Comparison of ENCODE assay signal across 19 mouse cellular contexts in genomic region chr17:70690174-70690573, GRCm38 (mm10).
DNase-seq lines count a peak whose midpoint lies in the region; TF ChIP-seq lines count a peak whose summit lies in the region.
"Had no signal": no experiment of that assay in that cellular context is flagged by ENCODE, and none has a peak within 500 bp of the region (broad histone marks: within the 10 kb centered on the region; RNA-seq: fewer than 3 reads in every experiment).

No protein-coding gene starts in this region.

- H3K4me1 ChIP-seq in cortical plate, adult 2 months (ENCODE audit: control insufficient read depth, insufficient read depth, low read length), result peaks cover 4% of the 10 kb centered on the region; the same call in 1 of the 2 replicates
- H3K4me1 ChIP-seq: forebrain, embryonic 10.5 days; forebrain, embryonic 13.5 days; hindbrain, embryonic 12.5 days; hindbrain, embryonic 15.5 days had no signal

- H3K27ac ChIP-seq in layer of hippocampus, adult 2 months, result peak overlapping the region; percentile 52; the same call in 1 of the 2 replicates
- H3K27ac ChIP-seq in cortical plate, adult 2 months (ENCODE audit: insufficient read depth, low read length), result peak overlapping the region; percentile 42; the same call in 1 of the 2 replicates
- H3K27ac ChIP-seq in gastrocnemius, adult 2 months, result no peak overlapping the region
- H3K27ac ChIP-seq: forebrain, embryonic 10.5 days; forebrain, embryonic 13.5 days; heart, adult 2 months; hindbrain, embryonic 12.5 days; hindbrain, embryonic 15.5 days had no signal

- no peak for DNase-seq in layer of hippocampus, adult 2 months (ENCODE audit: low spot score in 2 of 2)
- no peak for DNase-seq in layer of hippocampus, postnatal 10 days (ENCODE audit: low spot score in 2 of 2)
- peak; percentile 75 for DNase-seq in MN1 (ENCODE audit: low spot score)
- no peak for DNase-seq in spleen, postnatal 14 days (ENCODE audit: low spot score in 2 of 2)
- no peak for DNase-seq in gastrocnemius, adult 2 months
- DNase-seq: adrenal gland, adult 2 months; adrenal gland, postnatal 14 days; cerebellum, adult 11-12 months; cerebellum, adult 8-10 months; cerebellum, postnatal 10 days; cerebellum, postnatal 36 days; gastrocnemius, postnatal 10 days; gastrocnemius, postnatal 36 days; heart, adult 2 months had no signal

- no peak overlapping the region for H3K4me3 ChIP-seq in layer of hippocampus, adult 2 months
- no peak overlapping the region for H3K4me3 ChIP-seq in cortical plate, adult 2 months (ENCODE audit: insufficient read depth, low read length)
- H3K4me3 ChIP-seq in gastrocnemius, adult 2 months, result no peak overlapping the region
- H3K4me3 ChIP-seq: forebrain, embryonic 10.5 days; forebrain, embryonic 13.5 days; heart, adult 2 months; hindbrain, embryonic 12.5 days; hindbrain, embryonic 15.5 days had no signal

- intact Hi-C loops in gastrocnemius, adult 2 months (cut with DNase I), result no loop called here

- no peak for TF ChIP-seq POLR2A in cortical plate, adult 2 months (IDR thresholded peaks at IDR 0.05; ENCODE audit: extremely low read depth, insufficient read depth, low read length)

- no peak for TF ChIP-seq CTCF in layer of hippocampus, adult 2 months (conservative IDR thresholded peaks at IDR 0.05)
- no peak for TF ChIP-seq CTCF in cortical plate, adult 2 months (IDR thresholded peaks at IDR 0.05; ENCODE audit: extremely low read depth, insufficient read depth, low read length)
- no peak for TF ChIP-seq CTCF in gastrocnemius, adult 2 months (IDR thresholded peaks at IDR 0.05)
